Mouse (Mus musculus): ENCODE results near the gene Cd247. TPM values are rescaled to one million over a fixed set of nuclear protein-coding genes. Genes with fewer than 3 reads are reported as not detected.
A peak's percentile ranks its signal among the peaks of the same experiment; 100 is the strongest.

The Cd247 gene
- polyA plus RNA-seq, 1 experiment: 3.6 TPM

GRCm38 (mm10) chr1:165853131-165853721, 64.7 kb downstream of the Cd247 start:
- DNase-seq (ENCODE audit: low read depth): no peak

- DNase-seq (ENCODE audit: low read depth): no peak
Measured at GRCm38 (mm10) chr1:165853729-165854420, 65.4 kb downstream of the Cd247 start.

GRCm38 (mm10) chr1:165855759-165856545, 67.5 kb downstream of the Cd247 start:
- DNase-seq (ENCODE audit: low read depth): no peak

GRCm38 (mm10) chr1:165857279-165857678, 68.8 kb downstream of the Cd247 start:
- DNase-seq (ENCODE audit: low read depth): no peak

GRCm38 (mm10) chr1:165858356-165858755, 69.9 kb downstream of the Cd247 start:
- DNase-seq (ENCODE audit: low read depth): no peak

- DNase-seq (ENCODE audit: low read depth): no peak
Measured at GRCm38 (mm10) chr1:165860373-165861234, 72.1 kb downstream of the Cd247 start.

GRCm38 (mm10) chr1:165861235-165861609, 72.7 kb downstream of the Cd247 start:
- DNase-seq (ENCODE audit: low read depth): peak; percentile 17

GRCm38 (mm10) chr1:165862059-165862458, 73.6 kb downstream of the Cd247 start:
- no peak for DNase-seq (ENCODE audit: low read depth)

GRCm38 (mm10) chr1:165864864-165865795, 76.6 kb downstream of the Cd247 start:
- DNase-seq (ENCODE audit: low read depth): no peak

GRCm38 (mm10) chr1:165866630-165867280, 78.3 kb downstream of the Cd247 start:
- DNase-seq (ENCODE audit: low read depth): no peak

- DNase-seq (ENCODE audit: low read depth): no peak
Measured at GRCm38 (mm10) chr1:165868659-165869058, 80.2 kb downstream of the Cd247 start.

GRCm38 (mm10) chr1:165874645-165875044, 86.2 kb downstream of the Cd247 start:
- DNase-seq (ENCODE audit: low read depth): no peak

GRCm38 (mm10) chr1:165875520-165876284, 87.2 kb downstream of the Cd247 start:
- no peak for DNase-seq (ENCODE audit: low read depth)

GRCm38 (mm10) chr1:165878751-165879150, 90.3 kb downstream of the Cd247 start:
- DNase-seq (ENCODE audit: low read depth): no peak

GRCm38 (mm10) chr1:165882146-165882900, 93.8 kb downstream of the Cd247 start:
- DNase-seq (ENCODE audit: low read depth): no peak

GRCm38 (mm10) chr1:165891686-165892085, 103.2 kb downstream of the Cd247 start:
- DNase-seq (ENCODE audit: low read depth): no peak

GRCm38 (mm10) chr1:165903596-165903995, 115.1 kb downstream of the Cd247 start:
- no peak for DNase-seq (ENCODE audit: low read depth)

GRCm38 (mm10) chr1:165908153-165908552, 119.7 kb downstream of the Cd247 start:
- DNase-seq (ENCODE audit: low read depth): peak; percentile 55

- DNase-seq (ENCODE audit: low read depth): peak; percentile 80
Measured at GRCm38 (mm10) chr1:165908806-165909205, 120.3 kb downstream of the Cd247 start.
